Mouse (Mus musculus): Measurements from ENCODE around the gene Rnf182.

Gene Rnf182

GRCm38 (mm10) chr13:43696011-43696410 lies 80.5 kb downstream of the Rnf182 start:
- in situ Hi-C loops (cut with MboI, MseI) = no loop called here

- in situ Hi-C loops (cut with MboI, MseI) = no loop called here
Measured at GRCm38 (mm10) chr13:43698506-43698905, 83.0 kb downstream of the Rnf182 start.

- in situ Hi-C loops (cut with MboI, MseI) = no loop called here
Measured at GRCm38 (mm10) chr13:43703471-43703870, 88.0 kb downstream of the Rnf182 start.

- in situ Hi-C loops (cut with MboI, MseI) = no loop called here
Measured at GRCm38 (mm10) chr13:43704533-43705116, 89.1 kb downstream of the Rnf182 start.

- in situ Hi-C loops (cut with MboI, MseI) = no loop called here
Measured at GRCm38 (mm10) chr13:43706387-43706786, 90.9 kb downstream of the Rnf182 start.

- in situ Hi-C loops (cut with MboI, MseI) = no loop called here
Measured at GRCm38 (mm10) chr13:43709529-43709928, 94.0 kb downstream of the Rnf182 start.

- in situ Hi-C loops (cut with MboI, MseI) = no loop called here
Measured at GRCm38 (mm10) chr13:43711708-43712314, 96.3 kb downstream of the Rnf182 start.

- in situ Hi-C loops (cut with MboI, MseI) = no loop called here
Measured at GRCm38 (mm10) chr13:43714741-43715140, 99.2 kb downstream of the Rnf182 start.

- in situ Hi-C loops (cut with MboI, MseI) = no loop called here
Measured at GRCm38 (mm10) chr13:43715466-43715865, 100.0 kb downstream of the Rnf182 start.

- in situ Hi-C loops (cut with MboI, MseI) = no loop called here
Measured at GRCm38 (mm10) chr13:43716514-43717036, 101.1 kb downstream of the Rnf182 start.

- in situ Hi-C loops (cut with MboI, MseI) = no loop called here
Measured at GRCm38 (mm10) chr13:43718173-43718572, 102.7 kb downstream of the Rnf182 start.

- in situ Hi-C loops (cut with MboI, MseI) = no loop called here
Measured at GRCm38 (mm10) chr13:43720496-43720895, 105.0 kb downstream of the Rnf182 start.

Measured in T-helper 1 cell (primary cell).